Mouse (Mus musculus) embryonic facial prominence, embryonic 14.5 days (tissue): ENCODE data around the gene Pam. TPM values are rescaled to one million over a fixed set of nuclear protein-coding genes. Genes with fewer than 3 reads are reported as not detected.

Experiments
- ATAC-seq: fragments of 200-750 bp; cut with Nextera tagmentation; 2 replicates; pipeline ENCODE4 v1.8.0; 2017; ENCODE audit warnings: low read depth, moderate number of reproducible peaks, moderate TSS enrichment
- DNase-seq: peaks from one replicate; pipeline ENCODE4 v3.0.0-alpha.2; 2015; ENCODE audit warnings: low spot score
- H3K27ac ChIP-seq: fragments of 300-500 bp; sonication (generic); replicated peaks from 2 replicates; pipeline ENCODE4 v1.5.1; 2014; ENCODE audit warnings: low read depth, mild to moderate bottlenecking, low read length, moderate library complexity
- H3K27me3 ChIP-seq: fragments of 300-500 bp; sonication (generic); replicated peaks from 2 replicates; pipeline ENCODE4 v1.6.1; 2014; ENCODE audit warnings: low read length; ENCODE audit not compliant: control insufficient read depth, insufficient read depth
- H3K36me3 ChIP-seq: fragments of 300-500 bp; sonication (generic); 2 replicates; pipeline ENCODE4 v1.6.1; 2014; ENCODE audit warnings: low read length, mixed read lengths; ENCODE audit not compliant: control insufficient read depth, insufficient read depth
- H3K4me1 ChIP-seq: fragments of 300-500 bp; sonication (generic); 2 replicates; pipeline ENCODE4 v1.6.1; 2014; ENCODE audit warnings: antibody characterized with exemption, low read length; ENCODE audit not compliant: control insufficient read depth, insufficient read depth
- H3K4me2 ChIP-seq: fragments of 300-500 bp; sonication (generic); 2 replicates; pipeline ENCODE4 v1.6.1; 2014; ENCODE audit warnings: low read depth, mild to moderate bottlenecking, low read length, moderate library complexity, mixed read lengths
- H3K4me3 ChIP-seq: fragments of 300-500 bp; sonication (generic); 2 replicates; pipeline ENCODE4 v1.5.1; 2014; ENCODE audit warnings: low read depth, mild to moderate bottlenecking, low read length
- H3K9ac ChIP-seq: fragments of 300-500 bp; sonication (generic); 2 replicates; pipeline ENCODE4 v1.6.1; 2014; ENCODE audit warnings: low read depth, mild to moderate bottlenecking, low read length, moderate library complexity, mixed read lengths
- H3K9me3 ChIP-seq: fragments of 300-500 bp; sonication (generic); 2 replicates; pipeline ENCODE4 v1.6.1; 2016; ENCODE audit warnings: low read length; ENCODE audit not compliant: control insufficient read depth
- WGBS: fragments of 180-500 bp; shearing (Covaris S2); extraction: QIAGEN DNeasy Blood & Tissue Kit; methylation state at CpG from one replicate; pipeline ENCODE4 v1.1.7; 2014; 5-methylcytosine and 5-hydroxymethylcytosine counted together
- polyA plus RNA-seq: library from polyadenylated mRNA; unstranded; fragments of >200 nt; fragmentation: Nextera tagmentation; extraction: Ambion mirVana; gene quantifications from 2 replicates; pipeline ENCODE4 v1.2.1, GENCODE M21; 2014

Gene Pam
- polyA plus RNA-seq, 1 experiment from 2014 or later: 50.1 TPM

DNA sequence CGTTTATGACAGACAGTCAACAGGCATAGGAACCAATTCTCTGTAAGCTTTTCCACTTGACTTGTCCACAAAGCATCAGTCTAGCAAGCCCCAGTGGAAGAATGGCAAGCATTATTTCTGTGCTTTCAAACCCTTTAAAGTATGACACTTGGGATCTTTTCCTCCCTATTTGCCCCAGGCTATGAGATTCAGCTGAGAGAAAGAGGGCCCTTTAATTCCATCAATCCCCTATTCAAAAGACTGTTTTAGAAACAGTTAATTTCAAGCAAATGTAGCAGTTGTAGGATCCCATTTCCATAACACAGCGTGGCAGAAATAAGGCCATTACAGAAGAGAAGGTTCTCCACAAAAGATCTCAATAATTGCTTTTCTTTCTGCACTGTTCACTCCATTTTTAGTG, 53.0 kb downstream of the Pam start:
- Histone ChIP-seq H3K4me2 (no peak overlapping the region), H3K27ac (no peak overlapping the region), H3K9ac (no peak overlapping the region), H3K27me3 (no peaks in the 10 kb centered on the region), H3K4me3 (no peak overlapping the region), H3K4me1 (no peaks in the 10 kb centered on the region), H3K9me3 (no peaks in the 10 kb centered on the region), H3K36me3 (no peaks in the 10 kb centered on the region)
- no peak for ATAC-seq
- WGBS: 33% methylated on average over 2 of the region's 2 CpGs
- DNase-seq: no peak

DNA sequence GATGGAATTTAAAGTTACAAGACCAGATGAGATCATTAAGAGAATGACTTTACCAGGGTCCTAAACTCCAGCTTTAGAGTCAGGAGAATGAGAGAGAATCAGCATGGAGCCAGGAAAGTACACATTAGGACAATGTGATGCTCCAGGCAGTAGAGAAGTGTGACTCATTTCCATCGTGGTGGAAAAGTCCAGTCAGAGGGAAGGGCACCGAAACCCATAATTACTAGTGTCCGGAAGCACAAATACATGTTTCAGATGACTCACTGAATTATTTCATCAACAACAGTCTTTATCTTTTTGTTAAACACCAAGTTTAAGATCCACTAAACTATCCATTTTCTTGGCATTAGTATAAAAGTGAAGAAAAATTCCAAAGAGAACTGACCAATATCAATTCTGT, 57.2 kb downstream of the Pam start:
- Histone ChIP-seq H3K9me3 (no peaks in the 10 kb centered on the region), H3K9ac (no peak overlapping the region), H3K4me1 (no peaks in the 10 kb centered on the region), H3K27ac (no peak overlapping the region), H3K4me2 (no peak overlapping the region), H3K27me3 (no peaks in the 10 kb centered on the region), H3K4me3 (no peak overlapping the region), H3K36me3 (no peaks in the 10 kb centered on the region)
- ATAC-seq: no peak
- DNase-seq: no peak
- WGBS: 73% methylated on average over 3 of the region's 3 CpGs

DNA sequence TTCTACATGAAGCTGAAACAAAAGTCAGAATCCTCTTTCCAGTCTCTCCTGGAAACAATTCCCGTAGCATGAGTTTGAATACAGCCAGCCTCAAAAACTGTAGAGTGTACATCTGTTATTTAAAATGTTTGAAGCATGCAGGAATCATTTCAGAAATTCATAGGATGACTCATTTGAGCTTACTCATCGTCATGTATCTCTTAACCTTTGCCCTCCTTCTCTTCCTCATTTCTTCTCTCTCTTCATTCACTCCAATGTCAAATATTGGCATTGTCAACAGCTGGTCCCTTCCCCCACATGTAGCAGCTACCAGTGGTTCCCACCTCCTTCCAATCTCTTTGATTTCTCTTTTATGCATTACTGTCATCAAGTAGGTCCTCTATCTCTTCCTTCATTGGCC, 59.7 kb downstream of the Pam start:
- no peak overlapping the region for H3K4me3 ChIP-seq
- H3K36me3 ChIP-seq: no peaks in the 10 kb centered on the region
- no peaks in the 10 kb centered on the region for H3K4me1 ChIP-seq
- WGBS: 75% methylated on average over 2 of the region's 2 CpGs
- DNase-seq (no peak), ATAC-seq (no peak)
- no peak overlapping the region for H3K27ac ChIP-seq
- no peak overlapping the region for H3K4me2 ChIP-seq
- H3K9ac ChIP-seq: no peak overlapping the region
- H3K27me3 ChIP-seq: no peaks in the 10 kb centered on the region
- H3K9me3 ChIP-seq: no peaks in the 10 kb centered on the region

DNA sequence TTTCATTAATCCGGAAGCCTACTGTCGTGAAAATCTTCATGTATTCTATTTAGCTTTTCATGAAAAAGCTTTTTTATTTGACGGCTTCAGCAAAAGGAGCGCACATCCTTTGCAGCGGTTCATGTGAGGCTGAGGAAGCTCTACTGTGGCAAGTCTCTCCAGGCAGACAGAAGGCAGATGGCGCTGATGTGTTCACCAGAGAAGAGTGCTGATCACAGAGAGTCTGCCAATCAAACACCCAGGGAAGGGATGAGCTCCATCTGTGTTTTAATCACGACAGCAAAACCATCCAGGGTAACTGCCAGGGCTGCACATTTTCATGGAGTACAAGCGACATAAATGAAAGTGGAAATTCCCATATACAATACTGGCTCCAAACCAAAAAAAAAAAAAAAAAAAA, 63.6 kb downstream of the Pam start:
- no peak for DNase-seq
- Histone ChIP-seq H3K4me2 (no peak overlapping the region), H3K9ac (no peak overlapping the region), H3K27me3 (no peaks in the 10 kb centered on the region), H3K9me3 (no peaks in the 10 kb centered on the region), H3K36me3 (no peaks in the 10 kb centered on the region), H3K27ac (no peak overlapping the region), H3K4me3 (no peak overlapping the region), H3K4me1 (no peaks in the 10 kb centered on the region)
- 80% methylated on average over 8 of the region's 8 CpGs for WGBS
- ATAC-seq: no peak

DNA sequence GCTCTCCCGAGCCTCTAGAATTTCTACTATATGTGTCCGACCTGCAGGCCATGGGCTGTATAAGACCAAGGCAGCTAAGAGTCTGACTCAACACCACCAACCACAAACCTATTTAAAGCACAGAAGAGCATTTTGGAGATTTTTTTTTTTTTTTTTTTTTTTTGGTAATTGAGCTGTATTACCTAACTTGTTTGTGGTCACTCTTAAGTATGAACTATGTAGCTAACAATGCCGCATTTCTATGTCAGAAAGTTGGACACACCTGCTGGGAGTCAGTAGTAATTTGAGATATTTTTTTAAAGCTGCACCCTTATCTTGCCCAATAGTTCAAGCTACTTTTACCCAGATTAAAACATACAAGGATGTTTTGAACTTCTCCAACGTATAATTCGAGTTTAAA, 66.4 kb downstream of the Pam start:
- H3K27me3 ChIP-seq: no peaks in the 10 kb centered on the region
- no peaks in the 10 kb centered on the region for H3K4me1 ChIP-seq
- DNase-seq (no peak), ATAC-seq (no peak; the same call in 1 of the 2 replicates)
- no peak overlapping the region for H3K9ac ChIP-seq
- WGBS: 80% methylated on average over 5 of the region's 5 CpGs
- no peak overlapping the region for H3K27ac ChIP-seq
- no peaks in the 10 kb centered on the region for H3K36me3 ChIP-seq
- H3K4me2 ChIP-seq: no peak overlapping the region
- H3K9me3 ChIP-seq: no peaks in the 10 kb centered on the region
- H3K4me3 ChIP-seq: no peak overlapping the region

DNA sequence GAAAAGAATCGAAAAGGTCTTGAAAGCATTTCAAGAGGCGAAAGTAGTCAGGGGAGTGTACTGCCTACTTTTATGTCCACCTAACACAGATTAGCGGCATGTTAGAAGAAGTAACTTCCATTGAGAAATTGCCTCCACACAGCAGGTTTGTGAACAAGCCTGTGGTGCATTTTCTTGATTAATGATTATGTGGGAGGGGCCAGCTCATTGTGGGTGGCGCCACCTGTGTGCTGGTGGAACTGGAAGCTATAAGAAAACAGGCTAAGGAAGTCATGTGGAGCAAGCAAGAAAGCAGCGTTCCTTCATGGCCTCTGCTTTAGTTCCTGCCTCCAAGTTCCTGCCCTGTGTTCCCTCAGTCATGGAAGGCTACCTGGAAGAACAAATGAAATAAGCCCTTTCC, 67.0 kb downstream of the Pam start:
- H3K9ac ChIP-seq: no peak overlapping the region
- no peak for DNase-seq
- H3K9me3 ChIP-seq: no peaks in the 10 kb centered on the region
- H3K27me3 ChIP-seq: no peaks in the 10 kb centered on the region
- no peak overlapping the region for H3K4me3 ChIP-seq
- H3K4me1 ChIP-seq: no peaks in the 10 kb centered on the region
- no peak overlapping the region for H3K27ac ChIP-seq
- 90% methylated on average over 5 of the region's 5 CpGs for WGBS
- H3K36me3 ChIP-seq: no peaks in the 10 kb centered on the region
- H3K4me2 ChIP-seq: no peak overlapping the region
- no peak for ATAC-seq

DNA sequence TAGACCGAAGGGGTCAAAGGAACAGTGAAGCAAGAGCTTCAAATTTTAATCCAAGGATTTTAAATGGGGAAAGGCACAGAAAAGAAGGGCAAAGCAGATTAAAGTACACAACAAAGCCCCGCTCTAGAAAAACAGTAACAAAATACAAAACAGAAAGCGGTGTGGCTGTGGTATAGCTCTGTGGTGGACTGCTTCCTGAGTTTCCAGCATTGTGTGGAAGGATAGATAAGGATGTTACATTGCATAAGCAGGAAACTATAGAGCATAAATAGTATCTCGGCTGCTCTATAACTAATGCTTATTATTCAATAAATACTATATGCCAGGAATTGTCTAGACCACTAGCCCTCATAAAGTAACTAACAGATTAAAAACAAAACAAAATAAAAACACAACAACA, 67.5 kb downstream of the Pam start:
- WGBS: 92% methylated on average over 4 of the region's 4 CpGs
- ATAC-seq (no peak), DNase-seq (no peak)
- H3K36me3 ChIP-seq: no peaks in the 10 kb centered on the region
- H3K9me3 ChIP-seq: no peaks in the 10 kb centered on the region
- no peak overlapping the region for H3K9ac ChIP-seq
- H3K4me2 ChIP-seq: no peak overlapping the region
- H3K4me3 ChIP-seq: no peak overlapping the region
- H3K27me3 ChIP-seq: no peaks in the 10 kb centered on the region
- H3K4me1 ChIP-seq: no peaks in the 10 kb centered on the region
- H3K27ac ChIP-seq: no peak overlapping the region

DNA sequence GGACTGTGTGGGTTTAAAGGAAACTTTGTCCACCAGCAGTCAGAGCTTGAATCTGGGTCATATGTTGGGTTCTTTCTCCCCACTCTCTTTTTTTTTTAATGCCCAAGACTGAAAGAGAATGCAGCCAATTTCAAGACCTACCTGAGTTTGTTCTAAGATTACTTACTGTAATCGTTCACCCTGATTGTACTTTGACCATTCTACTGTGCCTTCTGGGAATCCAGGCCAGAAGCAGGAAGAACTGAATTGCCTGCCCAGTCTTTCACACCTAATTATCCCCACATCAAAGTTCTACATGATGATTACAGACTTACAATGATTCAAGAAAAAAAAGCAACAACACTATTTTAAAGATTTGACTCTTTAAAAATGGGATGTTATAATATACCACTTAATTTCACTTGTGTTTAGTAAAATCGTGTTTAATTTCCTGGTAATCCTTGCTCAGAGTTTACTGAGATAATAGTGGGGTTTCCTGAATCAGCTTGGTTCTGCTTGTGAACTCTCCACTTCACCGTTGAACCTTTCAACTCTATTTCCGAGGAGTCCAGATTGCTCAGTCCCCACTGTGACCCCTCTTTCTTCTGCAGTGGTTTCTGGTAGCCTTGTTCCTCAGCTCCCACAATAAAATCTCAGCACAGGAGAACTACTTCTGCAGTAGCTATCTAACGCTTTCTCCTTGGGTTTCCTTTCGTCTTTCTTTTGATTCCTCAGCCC, 69.4 kb downstream of the Pam start:
- H3K4me2 ChIP-seq: no peak overlapping the region
- H3K9ac ChIP-seq: no peak overlapping the region
- no peaks in the 10 kb centered on the region for H3K36me3 ChIP-seq
- no peaks in the 10 kb centered on the region for H3K4me1 ChIP-seq
- ATAC-seq (no peak), DNase-seq (no peak)
- H3K27ac ChIP-seq: no peak overlapping the region
- no peaks in the 10 kb centered on the region for H3K27me3 ChIP-seq
- 74% methylated on average over 6 of the region's 6 CpGs for WGBS
- no peak overlapping the region for H3K4me3 ChIP-seq
- H3K9me3 ChIP-seq: no peaks in the 10 kb centered on the region

DNA sequence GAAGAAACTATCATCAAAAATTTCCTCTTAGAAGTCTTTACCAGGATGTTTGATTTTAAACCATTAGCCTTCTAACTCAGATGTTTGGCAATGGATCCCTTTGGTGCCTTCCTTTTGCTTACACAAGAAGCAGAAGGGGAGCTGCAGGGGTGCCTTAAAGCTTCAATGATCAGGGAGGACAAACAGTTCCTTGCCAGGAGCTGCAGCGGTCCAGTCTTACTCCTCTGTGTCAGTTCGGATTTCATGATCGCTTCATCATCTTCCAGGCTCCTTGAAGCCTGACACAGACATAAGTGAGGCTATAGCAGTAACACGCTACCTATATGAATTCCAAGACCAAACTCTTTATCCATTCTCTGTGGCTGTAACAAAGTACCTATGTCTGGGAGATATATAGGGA, 71.6 kb downstream of the Pam start:
- no peaks in the 10 kb centered on the region for H3K9me3 ChIP-seq
- H3K4me1 ChIP-seq: no peaks in the 10 kb centered on the region
- no peak overlapping the region for H3K27ac ChIP-seq
- H3K4me2 ChIP-seq: no peak overlapping the region
- WGBS: 79% methylated on average over 4 of the region's 4 CpGs
- no peaks in the 10 kb centered on the region for H3K36me3 ChIP-seq
- no peak overlapping the region for H3K4me3 ChIP-seq
- H3K27me3 ChIP-seq: no peaks in the 10 kb centered on the region
- ATAC-seq (no peak), DNase-seq (no peak)
- H3K9ac ChIP-seq: no peak overlapping the region
